Mouse (Mus musculus) urinary bladder, postnatal 36 days (tissue): ENCODE data around the gene Ube2c.
A peak's percentile ranks its signal among the peaks of the same experiment; 100 is the strongest.
"Not testable (repeated sequence)": the region's sequence is repeated elsewhere in the genome, so short reads cannot be mapped to it uniquely, and the experiment has no call there.

Experiments used
- DNase-seq, 2 experiments: peaks; one replicate each; pipeline ENCODE4 v3.0.0; 2022; ENCODE audit warnings: low spot score in 2 of 2, mixed read lengths in 1 of 2

Ube2c gene

DNA sequence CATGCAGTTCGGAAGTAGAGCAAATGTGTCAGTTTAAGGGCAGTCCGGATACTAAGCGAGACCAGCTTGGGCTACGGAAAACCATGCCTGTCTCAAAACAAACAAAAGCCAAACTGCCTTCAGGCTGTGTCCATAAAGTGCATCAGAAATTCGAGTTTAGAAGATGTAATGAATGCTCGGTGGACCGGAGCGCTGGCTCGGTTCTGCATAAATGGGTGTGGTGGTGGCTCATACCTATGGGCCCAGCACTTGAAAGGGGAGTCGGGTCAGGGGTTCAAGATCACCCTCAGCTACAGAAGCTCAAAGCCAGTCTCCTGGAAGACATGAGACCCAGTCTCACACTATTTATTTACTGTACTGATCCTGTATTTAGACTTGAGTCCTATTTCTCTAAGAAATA is 18.1 kb downstream of the Ube2c start:
- no peak for DNase-seq

- DNase-seq: no peak
Observed at GRCm38 (mm10) chr2:164788411-164788810, 18.7 kb downstream of the Ube2c start.

DNA sequence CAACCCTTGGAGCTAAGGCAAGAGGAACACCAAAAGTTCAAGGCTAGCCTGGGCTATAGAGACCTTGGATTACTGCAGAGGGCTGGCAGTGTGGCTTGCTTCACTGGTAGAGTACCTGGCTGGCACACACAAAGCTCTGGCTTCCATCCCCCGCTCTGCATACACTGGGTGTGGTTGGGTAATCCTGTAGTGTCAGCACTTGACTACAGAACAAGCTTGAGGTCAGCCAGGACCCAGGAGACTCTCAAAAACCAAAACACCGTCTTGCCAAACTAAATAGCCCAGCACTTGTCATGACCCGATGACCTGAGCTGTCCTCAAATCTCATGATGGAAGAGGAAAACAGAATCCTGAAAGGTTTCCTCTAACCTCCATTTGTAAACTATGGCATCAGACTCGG is 20.8 kb downstream of the Ube2c start:
- peak in 1 of 2 experiments; percentile 49 for DNase-seq

DNA sequence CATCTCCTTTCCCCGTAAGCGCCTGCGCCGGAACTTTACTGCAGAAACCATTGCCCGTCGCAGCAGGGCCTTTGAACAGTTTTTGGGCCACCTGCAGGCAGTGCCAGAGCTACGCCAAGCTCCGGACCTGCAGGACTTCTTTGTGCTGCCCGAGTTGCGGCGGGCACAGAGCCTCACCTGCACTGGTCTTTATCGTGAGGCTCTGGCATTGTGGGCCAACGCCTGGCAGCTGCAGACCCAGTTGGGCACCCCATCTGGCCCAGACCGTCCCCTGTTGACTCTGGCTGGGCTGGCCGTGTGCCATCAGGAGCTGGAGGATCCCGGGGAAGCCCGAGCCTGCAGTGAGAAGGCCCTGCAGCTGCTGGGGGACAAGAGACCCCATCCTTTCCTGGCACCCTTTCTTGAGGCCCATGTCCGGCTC is 22.2 kb downstream of the Ube2c start:
- DNase-seq: no peak

DNA sequence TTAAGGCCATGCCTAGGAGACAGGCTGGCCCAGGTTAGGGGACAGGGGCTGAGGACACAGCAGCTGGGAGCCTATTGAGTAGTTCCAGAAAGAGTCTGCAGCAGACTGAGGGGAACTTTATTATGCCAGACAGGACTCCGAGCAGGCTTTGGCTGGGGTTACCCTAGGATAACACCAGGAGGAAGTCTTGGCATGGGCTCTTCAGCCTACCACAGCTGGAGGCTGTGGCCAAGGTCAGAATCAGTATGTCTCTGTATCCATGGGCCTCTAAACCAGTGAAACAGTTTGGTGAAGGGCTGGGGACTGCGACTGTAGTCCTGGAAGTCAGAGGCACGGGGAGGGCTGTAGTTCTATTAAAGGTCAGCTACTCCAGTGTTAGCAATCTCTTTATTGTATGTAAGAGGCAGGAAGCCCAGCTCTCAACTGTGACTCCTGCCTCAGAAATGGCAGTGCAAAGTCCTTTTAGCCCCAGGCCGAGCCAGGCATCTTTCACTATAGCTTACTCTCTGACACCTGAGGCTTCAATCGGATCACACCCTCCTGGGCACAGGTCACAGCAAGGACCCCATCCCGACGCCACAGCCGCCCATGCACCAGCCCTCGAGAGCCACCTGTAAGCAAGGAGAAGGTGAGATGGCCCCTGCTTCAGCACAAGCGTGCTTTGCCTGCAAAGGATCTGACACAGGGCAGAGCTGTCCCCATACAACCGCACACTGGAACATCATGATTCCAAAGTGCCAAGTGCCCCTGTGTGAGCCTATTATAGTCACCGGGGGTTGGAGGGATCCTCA is 22.9 kb downstream of the Ube2c start:
- no peak for DNase-seq

DNA sequence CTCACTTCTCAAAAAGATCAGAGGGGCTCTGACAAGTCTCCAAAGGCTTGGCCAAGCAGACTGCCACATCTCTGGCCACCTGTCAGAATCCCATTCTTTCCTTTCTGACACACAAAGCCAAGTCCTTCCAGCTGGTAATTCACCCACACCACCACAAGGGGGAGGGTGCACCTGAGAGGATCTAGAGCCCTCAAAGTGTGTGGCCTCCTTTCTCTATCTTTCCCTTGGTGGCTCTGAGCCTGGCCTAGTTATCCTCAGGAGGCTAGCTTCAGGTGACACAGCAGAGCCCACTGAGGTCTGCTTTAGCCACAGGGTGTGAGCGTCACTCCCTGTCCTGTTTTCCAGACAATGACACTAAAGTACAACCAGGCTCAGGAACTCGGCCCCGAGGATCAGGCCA is 23.5 kb downstream of the Ube2c start:
- no peak for DNase-seq

GRCm38 (mm10) chr2:164793772-164794171 is 24.1 kb downstream of the Ube2c start:
- no peak for DNase-seq

- DNase-seq: peak in 1 of 2 experiments; percentile 74
Observed at GRCm38 (mm10) chr2:164794293-164794692, 24.6 kb downstream of the Ube2c start.

DNA sequence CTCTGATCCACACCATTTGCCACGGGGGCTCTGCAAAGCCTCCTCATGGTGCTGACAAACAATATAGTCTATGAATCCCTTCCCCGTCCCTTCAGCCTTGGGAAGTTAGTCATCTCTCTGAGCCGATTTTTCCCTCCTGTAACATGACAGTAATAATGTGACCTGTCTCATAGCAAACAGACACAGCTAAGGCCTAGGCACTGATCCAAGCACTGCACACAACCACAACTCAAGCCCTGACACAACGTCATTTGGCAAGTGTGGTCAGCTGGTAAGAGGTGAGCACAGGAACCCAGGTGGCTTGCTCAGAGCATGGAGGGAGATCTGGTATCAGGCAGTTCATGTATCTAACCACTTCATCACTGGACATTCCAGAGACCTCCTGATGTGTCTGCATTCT is 26.2 kb downstream of the Ube2c start:
- DNase-seq: no peak

GRCm38 (mm10) chr2:164798554-164798953 is 28.9 kb downstream of the Ube2c start:
- DNase-seq: not testable (repeated sequence)

- DNase-seq: no peak
Observed at GRCm38 (mm10) chr2:164800252-164801004, 30.7 kb downstream of the Ube2c start.

GRCm38 (mm10) chr2:164803201-164803920 is 33.7 kb downstream of the Ube2c start:
- no peak for DNase-seq

- DNase-seq: no peak
Observed at GRCm38 (mm10) chr2:164803921-164804313, 34.2 kb downstream of the Ube2c start.

DNA sequence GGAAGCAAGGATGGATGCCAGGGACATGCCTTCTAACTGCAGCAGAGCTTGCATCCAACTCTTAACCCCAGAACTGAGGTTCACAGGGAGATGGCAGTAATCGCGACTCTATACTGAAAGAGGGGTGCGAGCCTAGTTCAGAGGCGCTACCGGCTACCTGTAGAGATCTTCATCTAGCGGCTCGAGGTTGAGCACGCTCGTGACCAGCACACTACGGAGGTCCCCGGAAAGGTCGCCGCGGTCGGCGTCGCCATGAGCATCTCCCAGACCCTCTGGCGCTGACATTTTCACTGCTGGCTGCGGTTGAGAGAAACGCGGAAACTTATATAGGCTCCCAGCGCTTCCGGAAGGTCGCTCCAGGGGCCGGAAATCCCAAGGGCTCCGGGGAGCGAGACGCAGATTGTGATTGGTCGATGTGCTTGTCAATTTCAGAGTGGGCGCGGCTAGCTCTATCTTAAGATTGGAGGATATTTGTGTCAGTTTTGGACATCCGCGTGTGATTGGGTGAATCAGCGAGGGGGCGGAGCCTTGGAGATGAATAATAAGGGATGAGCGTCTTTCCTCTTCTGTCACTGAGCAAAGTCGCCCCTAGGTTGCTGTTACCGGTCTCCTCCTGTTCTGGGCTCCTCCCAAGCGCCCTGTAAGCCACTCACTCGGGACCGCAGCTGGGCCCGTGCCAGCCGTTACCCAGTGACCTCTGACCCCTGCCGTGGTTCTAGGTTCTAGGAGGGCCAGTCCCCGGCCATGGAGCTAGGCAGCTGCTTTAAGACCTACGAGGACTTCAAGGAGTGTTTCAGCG is 35.0 kb downstream of the Ube2c start, which contains the start of the genes Acot8 and Zswim3:
TSS of gene Acot8 (minus strand) at position 350 of the 799 bp plus-strand sequence.
TSS of gene Zswim3 (plus strand) at position 566 of the 799 bp plus-strand sequence.
- DNase-seq: peak; percentile 98 to 99

GRCm38 (mm10) chr2:164805332-164805718 is 35.6 kb downstream of the Ube2c start:
- no peak for DNase-seq

DNA sequence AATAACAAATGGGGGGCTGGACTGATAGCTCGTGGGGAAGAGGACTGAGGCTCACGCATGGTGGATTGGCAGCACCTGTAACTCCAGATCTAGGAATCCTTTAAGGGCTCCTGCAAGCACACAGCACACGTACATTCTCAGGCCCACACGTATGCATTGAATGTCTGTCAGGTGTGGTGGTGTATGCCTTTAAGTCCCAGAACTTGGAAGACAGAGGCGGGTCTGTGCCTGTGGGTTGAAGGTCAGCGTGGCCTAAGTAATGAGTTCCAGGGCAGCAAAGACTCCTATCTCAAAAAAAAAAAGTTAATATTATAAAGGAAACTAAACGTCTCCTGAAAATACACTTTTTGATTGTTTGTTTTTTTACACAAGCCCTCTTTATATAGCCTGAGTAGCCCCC is 36.9 kb downstream of the Ube2c start:
- no peak for DNase-seq

DNA sequence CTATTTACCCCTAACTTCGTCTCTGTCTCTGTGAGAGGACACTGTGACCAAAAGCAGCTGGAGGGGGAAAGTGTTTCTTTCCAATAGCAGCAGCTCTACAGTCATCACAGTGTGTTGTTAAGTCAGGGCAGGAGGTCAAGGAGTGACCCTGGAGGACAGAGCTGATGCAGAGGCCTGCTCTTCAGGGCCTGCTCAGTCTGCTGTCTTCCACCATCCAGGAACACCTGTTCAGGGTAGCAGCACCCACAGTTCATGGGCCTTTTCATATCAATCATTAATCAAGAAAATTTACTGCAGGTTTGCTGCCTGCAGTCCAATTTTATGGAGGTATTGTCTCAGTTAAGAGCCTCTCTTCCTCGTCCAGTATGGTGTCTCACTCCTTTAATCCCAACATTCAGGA is 43.9 kb downstream of the Ube2c start:
- no peak for DNase-seq

- DNase-seq: no peak
Observed at GRCm38 (mm10) chr2:164815348-164815747, 45.6 kb downstream of the Ube2c start.

DNA sequence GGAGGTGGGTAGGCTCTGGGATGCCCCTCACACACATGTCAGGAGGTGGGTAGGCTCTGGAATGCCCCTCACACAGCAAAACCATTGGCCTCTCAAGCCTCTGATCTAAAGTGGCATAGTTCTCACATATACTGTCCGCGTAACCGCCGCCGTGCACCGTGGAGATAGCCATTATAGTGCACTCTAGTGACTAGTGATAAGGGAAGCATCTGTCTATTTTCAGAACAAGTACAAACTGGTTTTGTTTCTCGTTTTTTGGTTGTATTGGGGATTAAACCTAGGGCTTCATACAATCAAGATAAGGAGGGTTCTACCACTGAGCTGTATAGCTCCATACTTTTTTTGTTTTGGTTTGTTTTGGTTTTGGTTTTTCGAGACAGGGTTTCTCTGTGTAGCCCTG is 46.1 kb downstream of the Ube2c start:
- DNase-seq: no peak

DNA sequence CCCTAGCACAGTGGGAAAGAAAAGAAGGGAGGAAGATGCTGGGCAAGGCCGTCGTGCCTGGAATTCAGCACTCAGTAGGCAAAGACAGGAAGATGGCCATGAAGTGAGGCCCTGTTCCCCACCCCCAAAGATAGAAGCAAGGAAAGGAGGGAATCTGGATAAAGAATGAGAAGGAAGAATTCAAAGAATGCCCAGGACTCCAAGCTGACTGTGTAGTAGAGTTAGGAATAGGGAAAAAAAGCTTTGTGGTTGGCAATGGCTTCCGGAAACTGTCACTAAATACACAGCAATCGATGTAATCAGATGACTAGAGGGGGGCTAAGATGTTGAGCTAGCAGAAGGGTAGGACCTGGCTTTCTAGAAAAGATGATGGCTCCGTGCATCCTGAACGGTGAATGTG is 47.5 kb downstream of the Ube2c start:
- no peak for DNase-seq

DNA sequence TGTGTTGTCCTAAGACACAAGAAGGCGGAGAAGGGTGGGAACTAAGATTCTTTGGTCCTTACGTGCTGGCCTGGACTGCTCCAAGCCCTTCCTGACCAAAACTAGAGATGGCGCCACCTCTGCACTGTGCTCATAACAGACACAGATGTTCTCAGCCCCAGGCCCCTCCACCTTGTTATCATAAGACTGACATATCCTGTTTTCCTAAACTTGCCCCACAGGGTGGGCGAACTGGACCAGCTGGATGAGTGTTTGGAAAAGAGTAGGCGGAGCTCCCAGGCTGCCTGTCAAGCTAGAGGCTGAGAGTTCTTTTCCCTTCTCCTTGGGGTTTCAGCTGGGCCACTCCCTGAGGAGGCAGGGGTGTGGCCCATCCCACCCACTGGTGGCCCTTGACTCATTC is 48.0 kb downstream of the Ube2c start:
- no peak for DNase-seq
